Mouse (Mus musculus) stomach, embryonic 16.5 days (tissue): ENCODE measurements around the gene Ccdc36. TPM values are rescaled to one million over a fixed set of nuclear protein-coding genes. Genes with fewer than 3 reads are reported as not detected.
A peak's percentile ranks its signal among the peaks of the same experiment; 100 is the strongest.

Experiments
- ATAC-seq: fragments of 200-750 bp; cut with Nextera tagmentation; 2 replicates; pipeline ENCODE4 v1.8.0; 2017; ENCODE audit warnings: moderate number of reproducible peaks, moderate TSS enrichment; ENCODE audit not compliant: insufficient read depth, low FRiP score
- H3K27ac ChIP-seq: fragments of 300-500 bp; sonication (generic); 2 replicates; pipeline ENCODE4 v1.5.1; 2014; ENCODE audit warnings: low read length
- H3K27me3 ChIP-seq: fragments of 300-500 bp; sonication (generic); 2 replicates; pipeline ENCODE4 v1.6.1; 2014; ENCODE audit warnings: low read length, control low read depth, mixed read lengths; ENCODE audit not compliant: control insufficient read depth, insufficient read depth
- H3K36me3 ChIP-seq: fragments of 300-500 bp; sonication (generic); 2 replicates; pipeline ENCODE4 v1.6.1; 2014; ENCODE audit warnings: low read length; ENCODE audit not compliant: control insufficient read depth, insufficient read depth
- H3K4me1 ChIP-seq: fragments of 300-500 bp; sonication (generic); 2 replicates; pipeline ENCODE4 v1.6.1; 2014; ENCODE audit warnings: low read length, control low read depth, mixed read lengths; ENCODE audit not compliant: control insufficient read depth, insufficient read depth
- H3K4me2 ChIP-seq: fragments of 300-500 bp; sonication (generic); 2 replicates; pipeline ENCODE4 v1.6.1; 2014; ENCODE audit warnings: low read depth, low read length, mixed read lengths
- H3K4me3 ChIP-seq: fragments of 300-500 bp; sonication (generic); replicated peaks from 2 replicates; pipeline ENCODE4 v1.5.1; 2014; ENCODE audit warnings: mild to moderate bottlenecking, low read length
- H3K9ac ChIP-seq: fragments of 300-500 bp; sonication (generic); 2 replicates; pipeline ENCODE4 v1.6.1; 2014; ENCODE audit warnings: low read length
- H3K9me3 ChIP-seq: fragments of 300-500 bp; sonication (generic); replicated peaks from 2 replicates; pipeline ENCODE4 v1.6.1; 2016; ENCODE audit warnings: low read length, control low read depth; ENCODE audit not compliant: control insufficient read depth
- WGBS: fragments of 180-500 bp; shearing (Covaris S2); extraction: QIAGEN DNeasy Blood & Tissue Kit; methylation state at CpG from one replicate; pipeline ENCODE4 v1.1.7; 2014; 5-methylcytosine and 5-hydroxymethylcytosine counted together
- polyA plus RNA-seq: library from polyadenylated mRNA; unstranded; fragments of >200 nt; fragmentation: Nextera tagmentation; extraction: Ambion mirVana; gene quantifications from 2 replicates; pipeline ENCODE4 v1.2.1, GENCODE M21; 2015

Ccdc36 gene
- polyA plus RNA-seq, 1 experiment from 2014 or later: 1.9 TPM

GRCm38 (mm10) chr9:108378234-108378633, 50.0 kb downstream of the Ccdc36 start:
- 63% methylated on average over 9 of the region's 9 CpGs for WGBS
- Histone ChIP-seq H3K9ac (no peak overlapping the region), H3K4me3 (no peak overlapping the region), H3K27me3 (no peaks in the 10 kb centered on the region), H3K9me3 (no peaks in the 10 kb centered on the region), H3K27ac (no peak overlapping the region), H3K4me1 (no peaks in the 10 kb centered on the region), H3K4me2 (no peak overlapping the region), H3K36me3 (peaks cover 37% of the 10 kb centered on the region)
- 0 out of 2 replicates have a peak, but pooled peaks have one; percentile 37 for ATAC-seq

Other genes with a start within 250 kb of the Ccdc36 start
- 2.9 and 3.2 TPM in 2 replicates for gene Bsn, start 238.1 kb downstream of the Ccdc36 start, polyA plus RNA-seq
- gene Dag1, start 164.5 kb downstream of the Ccdc36 start, polyA plus RNA-seq: 90.8 and 91.8 TPM in 2 replicates
- 33.1 and 36.1 TPM in 2 replicates for gene Nicn1, start 138.1 kb downstream of the Ccdc36 start, polyA plus RNA-seq
- 18.8 and 21.6 TPM in 2 replicates for gene Amt, start 131.6 kb downstream of the Ccdc36 start, polyA plus RNA-seq
- gene Rhoa, start 122.4 kb downstream of the Ccdc36 start, polyA plus RNA-seq: 493 and 511 TPM in 2 replicates
- gene Tcta, start 122.3 kb downstream of the Ccdc36 start, polyA plus RNA-seq: 46.8 and 46.9 TPM in 2 replicates
- gene Gpx1, start 89.6 kb downstream of the Ccdc36 start, polyA plus RNA-seq: 1,034 and 1,067 TPM in 2 replicates
- 92.7 and 113 TPM in 2 replicates for gene Usp4, start 80.6 kb downstream of the Ccdc36 start, polyA plus RNA-seq
- gene 1700102P08Rik, start 35.7 kb downstream of the Ccdc36 start, polyA plus RNA-seq: 0.50 and 0.70 TPM in 2 replicates
- not detected in 2 replicates for gene BC048562, start 8.0 kb upstream of the Ccdc36 start, polyA plus RNA-seq
- gene Ccdc71, start 32.0 kb upstream of the Ccdc36 start, polyA plus RNA-seq: 51.6 and 55.7 TPM in 2 replicates
- 63.4 and 67.5 TPM in 2 replicates for gene Klhdc8b, start 33.1 kb upstream of the Ccdc36 start, polyA plus RNA-seq
- 61.4 and 68.7 TPM in 2 replicates for gene Lamb2, start 51.3 kb upstream of the Ccdc36 start, polyA plus RNA-seq
- gene Usp19, start 62.1 kb upstream of the Ccdc36 start, polyA plus RNA-seq: 41.1 and 49.5 TPM in 2 replicates
- gene Qars, start 79.2 kb upstream of the Ccdc36 start, polyA plus RNA-seq: 106 and 127 TPM in 2 replicates
- 95.4 and 97.1 TPM in 2 replicates for gene Qrich1, start 88.3 kb upstream of the Ccdc36 start, polyA plus RNA-seq
- gene Impdh2, start 131.8 kb upstream of the Ccdc36 start, polyA plus RNA-seq: 134 and 147 TPM in 2 replicates
- 27.9 and 38.5 TPM in 2 replicates for gene Ndufaf3, start 138.9 kb upstream of the Ccdc36 start, polyA plus RNA-seq
- gene Dalrd3, start 141.4 kb upstream of the Ccdc36 start, polyA plus RNA-seq: 112 and 137 TPM in 2 replicates
- 82.0 and 86.6 TPM in 2 replicates for gene Wdr6, start 150.3 kb upstream of the Ccdc36 start, polyA plus RNA-seq
- 5.6 and 7.9 TPM in 2 replicates for gene P4htm, start 169.2 kb upstream of the Ccdc36 start, polyA plus RNA-seq
- 45.5 and 50.8 TPM in 2 replicates for gene Arih2, start 220.9 kb upstream of the Ccdc36 start, polyA plus RNA-seq
- 47.7 and 47.8 TPM in 2 replicates for gene Slc25a20, start 233.6 kb upstream of the Ccdc36 start, polyA plus RNA-seq